Mouse (Mus musculus) MEL (cell line): ENCODE measurements around the gene Abhd2. TPM values are rescaled to one million over a fixed set of nuclear protein-coding genes. Genes with fewer than 3 reads are reported as not detected.
A peak's percentile ranks its signal among the peaks of the same experiment; 100 is the strongest.

Source experiments
- DNase-seq: peaks from one replicate; pipeline ENCODE4 v3.0.0; 2011; ENCODE audit warnings: low read depth, low spot score
- H3K27ac ChIP-seq: 2 replicates; pipeline ENCODE4 v1.5.1; 2012; ENCODE audit warnings: low read depth, mild to moderate bottlenecking, control low read depth, low read length, moderate library complexity; ENCODE audit not compliant: control insufficient read depth
- H3K27me3 ChIP-seq, 2 experiments: fragments of 150-350 bp in 1 of 2; sonication (generic) in 1 of 2; 2 replicates each; pipeline ENCODE4 v1.6.1; 2012; ENCODE audit warnings: low read length in 2 of 2, mild to moderate bottlenecking in 2 of 2, improper control_type of control experiment in 1 of 2, moderate library complexity in 1 of 2; ENCODE audit not compliant: insufficient read depth in 2 of 2, control insufficient read depth in 1 of 2
- H3K36me3 ChIP-seq, 2 experiments: 2 replicates each; pipeline ENCODE4 v1.6.1; 2012 to 2014; ENCODE audit warnings: low read length in 2 of 2, improper control_type of control experiment in 1 of 2, inconsistent platforms in 1 of 2, mild to moderate bottlenecking in 1 of 2; ENCODE audit not compliant: insufficient read depth in 2 of 2, control insufficient read depth in 1 of 2
- H3K4me1 ChIP-seq, 2 experiments: fragments of 150-350 bp in 1 of 2; sonication (generic) in 1 of 2; 2 replicates each; pipeline ENCODE4 v1.6.1; 2012; ENCODE audit warnings: low read length in 2 of 2, improper control_type of control experiment in 1 of 2, mild to moderate bottlenecking in 1 of 2; ENCODE audit not compliant: insufficient read depth in 2 of 2, control insufficient read depth in 1 of 2
- H3K4me3 ChIP-seq, 2 experiments: fragments of 150-350 bp in 1 of 2; sonication (generic) in 1 of 2; 2 replicates each; pipeline ENCODE4 v1.5.1; 2012; ENCODE audit warnings: low read depth in 2 of 2, low read length in 2 of 2, mild to moderate bottlenecking in 2 of 2, moderate library complexity in 2 of 2, control low read depth in 1 of 2, improper control_type of control experiment in 1 of 2; ENCODE audit not compliant: control insufficient read depth in 1 of 2, insufficient read depth in 1 of 2
- H3K79me2 ChIP-seq: 2 replicates; pipeline ENCODE4 v1.6.1; 2012; ENCODE audit warnings: mild to moderate bottlenecking, low read length, moderate library complexity; ENCODE audit not compliant: control insufficient read depth, poor library complexity, insufficient read depth
- H3K9ac ChIP-seq: 2 replicates; pipeline ENCODE4 v1.6.1; 2012; ENCODE audit warnings: low read depth, mild to moderate bottlenecking, control low read depth, low read length, moderate library complexity; ENCODE audit not compliant: control insufficient read depth, poor library complexity, severe bottlenecking
- H3K9me3 ChIP-seq: fragments of 150-350 bp; sonication (generic); replicated peaks from 2 replicates; pipeline ENCODE4 v1.6.1; 2012; ENCODE audit warnings: mild to moderate bottlenecking, low read length, improper control_type of control experiment, moderate library complexity; ENCODE audit not compliant: insufficient read depth
- BHLHE40 ChIP-seq: IDR thresholded peaks from 2 replicates; pipeline ENCODE4 v1.6.1; 2012; ENCODE audit warnings: low read depth, mild to moderate bottlenecking, inconsistent platforms, low read length, improper control_type of control experiment, borderline replicate concordance
- CHD2 ChIP-seq: IDR thresholded peaks from 2 replicates; pipeline ENCODE4 v1.6.1; 2011; ENCODE audit warnings: low read length, improper control_type of control experiment
- E2F4 ChIP-seq: IDR thresholded peaks from 2 replicates; pipeline ENCODE4 v1.6.1; 2011; ENCODE audit warnings: low read depth, low read length, improper control_type of control experiment, borderline replicate concordance
- EP300 ChIP-seq, 2 experiments: IDR thresholded peaks; 2 replicates each; pipeline ENCODE4 v1.6.1; 2011; ENCODE audit warnings: improper control_type of control experiment in 2 of 2, low read length in 2 of 2, low read depth in 1 of 2, mild to moderate bottlenecking in 1 of 2
- KAT2A ChIP-seq: conservative IDR thresholded peaks from 2 replicates; pipeline ENCODE4 v1.6.1; 2012; ENCODE audit warnings: low read depth, low read length, improper control_type of control experiment, inconsistent platforms
- MAX ChIP-seq: IDR thresholded peaks from 2 replicates; pipeline ENCODE4 v1.6.1; 2011; ENCODE audit warnings: low read length, improper control_type of control experiment
- MAZ ChIP-seq: IDR thresholded peaks from 2 replicates; pipeline ENCODE4 v1.6.1; 2012; ENCODE audit warnings: low read depth, mild to moderate bottlenecking, inconsistent platforms, low read length, improper control_type of control experiment
- MEF2A ChIP-seq: IDR thresholded peaks from 2 replicates; pipeline ENCODE4 v1.6.1; 2014; ENCODE audit warnings: low read depth, mild to moderate bottlenecking, inconsistent platforms, low read length, improper control_type of control experiment; ENCODE audit not compliant: poor library complexity, insufficient replicate concordance, severe bottlenecking; ENCODE audit errors: extremely low read depth
- NELFE ChIP-seq: IDR thresholded peaks from 2 replicates; pipeline ENCODE4 v1.6.1; 2011; ENCODE audit warnings: low read depth, low read length, improper control_type of control experiment
- NRF1 ChIP-seq: IDR thresholded peaks from 2 replicates; pipeline ENCODE4 v1.6.1; 2014; ENCODE audit warnings: low read depth, mild to moderate bottlenecking, inconsistent platforms, low read length, improper control_type of control experiment, moderate library complexity; ENCODE audit not compliant: poor library complexity, insufficient read depth, severe bottlenecking
- POLR2A ChIP-seq, 2 experiments: IDR thresholded peaks; 2 replicates each; pipeline ENCODE4 v1.6.1; 2011 to 2012; ENCODE audit warnings: low read length in 2 of 2, mild to moderate bottlenecking in 2 of 2, control low read depth in 1 of 2, improper control_type of control experiment in 1 of 2, low read depth in 1 of 2, moderate library complexity in 1 of 2; ENCODE audit not compliant: control insufficient read depth in 1 of 2, insufficient read depth in 1 of 2, poor library complexity in 1 of 2
- POLR2AphosphoS2 ChIP-seq: IDR thresholded peaks from 2 replicates; pipeline ENCODE4 v1.6.1; 2011; ENCODE audit warnings: low read length, improper control_type of control experiment
- RAD21 ChIP-seq: IDR thresholded peaks from 2 replicates; pipeline ENCODE4 v1.6.1; 2011; ENCODE audit warnings: mild to moderate bottlenecking, low read depth, low read length, improper control_type of control experiment
- SIN3A ChIP-seq: IDR thresholded peaks from 2 replicates; pipeline ENCODE4 v1.6.1; 2012; ENCODE audit warnings: low read length, improper control_type of control experiment, inconsistent platforms
- SMC3 ChIP-seq: IDR thresholded peaks from 2 replicates; pipeline ENCODE4 v1.6.1; 2011; ENCODE audit warnings: low read depth, low read length, improper control_type of control experiment
- TCF12 ChIP-seq: IDR thresholded peaks from 2 replicates; pipeline ENCODE4 v1.6.1; 2014; ENCODE audit warnings: low read depth, mild to moderate bottlenecking, inconsistent platforms, low read length, improper control_type of control experiment, moderate library complexity
- UBTF ChIP-seq: IDR thresholded peaks from 2 replicates; pipeline ENCODE4 v1.6.1; 2012; ENCODE audit warnings: low read depth, mild to moderate bottlenecking, inconsistent platforms, low read length, improper control_type of control experiment, moderate library complexity, borderline replicate concordance; ENCODE audit not compliant: insufficient read depth
- USF1 ChIP-seq: IDR thresholded peaks from 2 replicates; pipeline ENCODE4 v1.6.1; 2014; ENCODE audit warnings: low read depth, mild to moderate bottlenecking, inconsistent platforms, low read length, improper control_type of control experiment, moderate library complexity
- USF2 ChIP-seq, 2 experiments: IDR thresholded peaks; 2 replicates each; pipeline ENCODE4 v1.6.1; 2011 to 2012; ENCODE audit warnings: improper control_type of control experiment in 2 of 2, low read length in 2 of 2, borderline replicate concordance in 1 of 2, inconsistent platforms in 1 of 2, low read depth in 1 of 2, mild to moderate bottlenecking in 1 of 2; ENCODE audit not compliant: insufficient read depth in 1 of 2
- ZC3H11A ChIP-seq: IDR thresholded peaks from 2 replicates; pipeline ENCODE4 v1.6.1; 2012; ENCODE audit warnings: low read depth, mild to moderate bottlenecking, inconsistent platforms, low read length, improper control_type of control experiment
- ZKSCAN1 ChIP-seq: IDR thresholded peaks from 2 replicates; pipeline ENCODE4 v1.6.1; 2012; ENCODE audit warnings: low read depth, mild to moderate bottlenecking, inconsistent platforms, low read length, improper control_type of control experiment, moderate library complexity
- ZMIZ1 ChIP-seq: IDR thresholded peaks from 2 replicates; pipeline ENCODE4 v1.6.1; 2012; ENCODE audit warnings: low read depth, mild to moderate bottlenecking, inconsistent platforms, low read length, improper control_type of control experiment, moderate library complexity
- ZNF384 ChIP-seq: IDR thresholded peaks from 2 replicates; pipeline ENCODE4 v1.6.1; 2012; ENCODE audit warnings: low read depth, mild to moderate bottlenecking, inconsistent platforms, low read length, improper control_type of control experiment
- polyA plus RNA-seq, 2 experiments: library from polyadenylated mRNA; stranded (reverse) in 1 of 2; unstranded in 1 of 2; fragments of >175 nt in 1 of 2; fragments of >200 nt in 1 of 2; gene quantifications; 2 replicates each; pipeline versions ENCODE4 v1.2.1 to v1.2.4; 2012; ENCODE audit warnings: low replicate concordance in 2 of 2, low read depth in 1 of 2; ENCODE audit not compliant: insufficient read length in 2 of 2, insufficient read depth in 1 of 2, missing spikeins in 1 of 2
- total RNA-seq: library from RNA; depleted of rRNA; stranded (reverse); fragments of 300-350 nt; gene quantifications from 2 replicates; pipeline ENCODE4 v1.2.3, GENCODE M21; 2012

Abhd2 gene
- total and polyA plus RNA-seq, 3 experiments, result 13.6 to 32.0 TPM; not detected in 1

DNA sequence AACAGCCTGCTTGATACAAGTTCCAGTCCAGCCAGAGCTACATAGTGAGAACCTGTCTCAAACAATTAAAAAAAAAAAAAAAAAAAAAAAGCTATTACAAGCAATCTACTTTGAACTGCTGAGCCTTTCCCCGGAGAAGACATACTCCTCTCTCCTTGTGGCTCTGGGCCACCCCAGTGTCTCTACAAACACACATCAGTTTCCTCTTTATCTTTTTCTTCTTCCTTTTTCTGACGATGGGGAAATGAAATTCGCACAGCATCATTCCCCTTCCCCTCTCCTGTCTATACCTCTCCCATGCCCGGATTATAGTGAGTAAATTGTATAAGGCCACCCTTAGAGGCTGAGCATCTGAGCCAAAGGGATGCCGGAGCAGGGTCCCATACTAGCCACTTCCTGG is 95.7 kb downstream of the Abhd2 start:
- DNase-seq, result peak; percentile 63
- TF ChIP-seq SIN3A (no peak), RAD21 (no peak), ZKSCAN1 (no peak), ZNF384 (peak; percentile 59)
- Histone ChIP-seq H3K9me3 (no peaks in the 10 kb centered on the region), H3K9ac (no peak overlapping the region), H3K4me1 (peaks cover 2 to 13% of the 10 kb centered on the region in 2 experiments; a peak in 3 of 4 replicates), H3K27ac (no peak overlapping the region), H3K27me3 (no peaks in the 10 kb centered on the region), H3K36me3 (peaks cover 0 to 12% of the 10 kb centered on the region in 2 experiments; a peak in 2 of 4 replicates), H3K4me3 (no peak overlapping the region), H3K79me2 (no peaks in the 10 kb centered on the region)

DNA sequence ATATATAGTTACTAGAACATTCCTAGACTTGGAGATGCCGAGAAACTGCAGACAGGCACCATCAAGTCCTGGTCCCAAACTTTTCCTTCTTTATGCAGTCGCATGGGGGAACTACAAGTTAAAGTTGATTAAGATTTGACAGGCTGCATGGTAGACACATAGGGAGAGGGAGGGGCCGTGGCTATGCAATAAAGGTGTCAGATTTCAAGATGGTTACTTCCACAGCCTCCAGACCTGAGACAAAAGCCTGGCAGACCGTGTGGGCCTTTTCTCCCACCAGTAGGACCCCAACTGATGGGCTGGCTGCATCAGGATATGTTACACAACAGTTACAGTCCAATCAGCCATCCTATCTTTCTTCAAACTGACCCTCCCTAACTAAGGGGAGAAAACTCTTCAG is 96.4 kb downstream of the Abhd2 start:
- Histone ChIP-seq H3K79me2 (no peaks in the 10 kb centered on the region), H3K4me3 (no peak overlapping the region), H3K9me3 (no peaks in the 10 kb centered on the region), H3K27ac (no peak overlapping the region), H3K27me3 (no peaks in the 10 kb centered on the region), H3K4me1 (peaks cover 0 to 8% of the 10 kb centered on the region in 2 experiments; a peak in 1 of 4 replicates), H3K36me3 (peaks cover 0 to 5% of the 10 kb centered on the region in 2 experiments; a peak in 2 of 4 replicates), H3K9ac (no peak overlapping the region)
- TF ChIP-seq BHLHE40 (no peak), MAZ (no peak), USF1 (no peak), E2F4 (no peak), NRF1 (no peak), ZNF384 (no peak), KAT2A (no peak), SMC3 (no peak), POLR2A (IDR thresholded peaks at IDR 0.05; ENCODE audit: control insufficient read depth in 1 of 2, insufficient read depth in 1 of 2, low read depth in 1 of 2, low read length in 2 of 2, poor library complexity in 1 of 2) (no peak), ZMIZ1 (no peak)
- DNase-seq, result peak; percentile 50

DNA sequence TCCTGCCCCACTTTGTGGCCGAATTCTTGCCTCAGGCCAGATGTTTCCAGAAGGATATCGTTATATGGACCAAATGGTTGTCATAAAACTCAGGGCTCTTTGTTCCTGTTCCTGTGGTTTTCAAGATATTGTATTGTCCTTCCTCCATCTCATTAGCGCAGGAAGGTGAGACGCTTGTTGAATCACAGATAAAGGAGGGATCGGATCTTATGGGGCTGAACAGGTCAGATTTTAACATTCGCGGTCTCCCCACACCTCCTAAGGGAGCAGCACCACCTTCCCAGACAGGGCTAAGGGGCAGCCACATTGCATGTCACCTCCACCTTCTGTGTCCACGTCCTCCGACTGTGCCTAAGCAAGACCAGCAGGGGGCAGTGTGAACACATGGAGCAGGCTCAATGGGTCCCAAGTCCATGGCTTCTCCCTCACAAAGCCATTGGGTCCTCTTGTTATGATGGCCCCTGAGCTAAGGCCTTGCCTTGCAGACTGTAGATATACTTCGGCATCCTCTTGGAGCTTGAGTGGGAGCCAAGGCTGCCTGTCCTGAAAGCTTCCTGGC is 98.4 kb downstream of the Abhd2 start:
- H3K9ac ChIP-seq, result no peak overlapping the region
- TF ChIP-seq NELFE (0 out of 2 replicates have a peak, but pooled peaks have one; percentile 19), ZNF384 (0 out of 2 replicates have a peak, but pooled peaks have one; percentile 19), EP300 (IDR thresholded peaks at IDR 0.05; ENCODE audit: low read depth in 1 of 2, low read length in 2 of 2) (no peak), E2F4 (no peak), CHD2 (no peak), POLR2AphosphoS2 (no peak), USF2 (IDR thresholded peaks at IDR 0.05; ENCODE audit: borderline replicate concordance in 1 of 2, insufficient read depth in 1 of 2, low read depth in 1 of 2, low read length in 2 of 2) (no peak), TCF12 (no peak), UBTF (no peak), RAD21 (peak; percentile 93), POLR2A (IDR thresholded peaks at IDR 0.05; ENCODE audit: control insufficient read depth in 1 of 2, insufficient read depth in 1 of 2, low read depth in 1 of 2, low read length in 2 of 2, poor library complexity in 1 of 2) (no peak), NRF1 (no peak), ZKSCAN1 (no peak), ZC3H11A (peak; percentile 79), MAX (no peak), MEF2A (no peak)

More for the DNA sequence above, 98.4 kb downstream of the Abhd2 start:
- peaks cover 0 to 17% of the 10 kb centered on the region in 2 experiments; a peak in 2 of 4 replicates for H3K4me1 ChIP-seq
- no peak overlapping the region for H3K4me3 ChIP-seq
- H3K36me3 ChIP-seq, result peaks cover 0 to 6% of the 10 kb centered on the region in 2 experiments; a peak in 2 of 4 replicates
- H3K79me2 ChIP-seq, result no peaks in the 10 kb centered on the region
- H3K27ac ChIP-seq, result no peak overlapping the region
- H3K9me3 ChIP-seq, result no peaks in the 10 kb centered on the region
- no peaks in the 10 kb centered on the region for H3K27me3 ChIP-seq
- peak; percentile 85 for DNase-seq
